Mouse (Mus musculus) T-helper 17 cell (primary cell): ENCODE results near the gene M1ap.

Source experiments
- in situ Hi-C, 2 experiments: fragments of 300-600 bp; cut with MboI, MseI; formaldehyde crosslinking; loops; 1 replicate in 1 of 2; 2 replicates in 1 of 2; pipeline ENCODE4 v1.15.1; 2025; ENCODE audit warnings: high pct_unique_total_duplicates in 2 of 2

Gene M1ap

DNA sequence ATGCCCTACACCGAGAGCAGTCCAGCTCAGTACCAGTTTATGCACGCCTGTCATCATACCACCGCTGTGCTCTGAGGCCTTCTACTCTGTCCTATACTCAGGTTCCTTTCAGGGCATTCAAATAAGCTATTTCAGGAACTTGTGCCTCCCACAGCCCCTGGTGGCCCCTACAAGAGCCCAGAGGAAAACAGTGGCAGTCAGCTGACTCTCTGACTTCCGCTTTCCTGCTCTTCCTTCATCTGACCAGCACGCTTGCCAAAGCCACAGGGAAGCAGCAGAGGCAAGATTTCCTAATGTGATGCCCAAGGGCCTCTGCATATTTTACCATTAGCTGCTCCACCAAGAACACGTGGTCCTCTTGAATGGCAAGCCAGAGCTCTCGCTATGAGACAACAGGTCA lies 58.2 kb downstream of the M1ap start:
- in situ Hi-C loops: loop anchor here (5.0 to 10.0 kb wide), 3 partner anchors 50 to 157 kb away; partner anchors contain the start of genes Aup1 (in 1 of the 2), Dqx1 (in 1 of the 2) and Htra2 (in 1 of the 2)

DNA sequence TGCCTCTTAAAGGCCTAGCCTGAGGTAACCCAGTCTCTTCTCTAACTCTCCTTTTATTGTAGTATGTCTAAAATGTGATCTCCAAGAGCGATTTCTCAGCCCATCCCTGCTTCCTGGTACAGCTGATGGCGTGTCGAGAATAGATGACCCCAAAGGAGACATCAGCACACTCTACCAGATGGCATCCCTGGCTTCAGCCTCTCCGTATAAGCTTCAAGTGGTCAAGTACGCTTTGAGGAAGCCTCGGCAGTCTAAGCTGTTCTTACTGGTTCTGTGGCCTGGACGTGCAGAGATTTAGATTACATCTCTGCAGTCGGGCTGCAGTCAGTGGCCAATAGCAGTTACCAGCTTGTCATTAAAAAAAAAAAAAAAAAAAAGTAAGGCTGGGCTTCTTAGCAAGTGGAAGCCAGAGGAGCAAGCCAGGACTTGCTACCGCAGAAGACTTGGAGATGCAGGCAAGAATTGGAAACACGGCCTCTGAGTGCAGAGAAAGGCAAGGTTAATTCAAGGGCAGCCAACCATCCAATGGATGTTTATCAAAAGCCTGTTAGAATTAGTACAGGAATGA lies 58.8 kb downstream of the M1ap start:
- in situ Hi-C loops: loop anchor here in 1 of 2 experiments (5.0 to 10.0 kb wide), 2 partner anchors 49 to 157 kb away; partner anchors contain the start of genes Aup1, Dqx1 and Htra2

DNA sequence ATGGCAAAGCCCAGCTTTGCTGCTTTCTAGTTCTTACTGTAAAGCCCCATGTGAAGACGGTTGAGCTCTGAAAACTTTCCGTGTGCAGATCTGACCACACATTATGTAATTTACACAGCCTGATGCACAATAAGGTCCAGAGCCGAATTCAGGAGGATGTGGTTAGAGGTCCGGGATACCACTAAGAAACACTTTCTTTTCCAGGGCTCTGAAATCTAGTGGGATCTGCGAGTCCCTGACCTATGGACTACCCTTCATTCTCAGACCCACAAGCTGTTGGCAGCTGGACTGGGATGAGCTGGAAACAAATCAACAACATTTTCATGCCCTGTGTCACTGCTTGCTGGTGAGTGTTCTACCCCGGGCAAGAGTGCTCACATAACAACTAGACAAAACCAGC lies 59.4 kb downstream of the M1ap start:
- in situ Hi-C loops: loop anchor here in 1 of 2 experiments (5.0 to 10.0 kb wide), 2 partner anchors 49 to 156 kb away; partner anchors contain the start of genes Aup1, Dqx1 and Htra2

DNA sequence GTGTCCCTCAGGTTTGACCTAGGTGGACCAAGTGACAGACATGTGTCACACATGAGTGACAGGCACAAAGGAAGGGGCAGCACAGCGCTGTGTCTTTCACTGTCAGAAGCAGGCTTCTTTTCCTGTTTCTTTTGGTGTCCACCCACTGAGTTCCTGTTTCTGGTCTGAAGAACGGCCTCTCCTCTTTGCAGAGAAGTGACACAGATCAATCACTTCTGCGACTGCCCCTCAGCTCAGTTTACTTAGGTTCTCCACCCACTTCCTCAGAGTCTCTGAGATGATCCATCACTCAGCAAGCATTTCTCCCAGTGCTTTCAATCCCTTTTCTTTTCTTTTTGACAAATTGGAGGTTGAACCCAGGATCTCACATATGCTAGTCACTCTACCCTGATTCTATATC lies 62.0 kb downstream of the M1ap start:
- in situ Hi-C loops: loop anchor here in 1 of 2 experiments (5.0 to 10.0 kb wide), 2 partner anchors 46 to 154 kb away; partner anchors contain the start of genes Aup1, Dqx1 and Htra2

DNA sequence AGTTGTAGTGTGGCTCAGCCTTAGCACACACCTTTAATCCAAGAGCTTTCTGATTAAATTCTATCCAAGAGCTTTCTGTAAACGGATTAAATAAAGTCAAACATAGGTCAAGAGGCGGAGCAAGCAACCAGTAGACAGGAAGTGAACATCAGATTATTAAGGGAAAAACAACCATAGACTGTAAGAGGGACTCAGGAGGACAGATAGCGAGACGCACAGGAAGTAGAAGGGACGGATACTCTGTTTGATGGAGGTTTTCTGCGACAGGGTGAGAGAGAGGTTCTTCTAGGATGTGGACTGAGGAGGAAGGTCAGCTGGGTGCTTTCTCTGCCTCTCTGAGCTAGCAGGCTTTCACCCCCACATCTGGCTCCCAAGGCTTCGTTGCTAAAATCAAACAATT lies 63.3 kb downstream of the M1ap start:
- in situ Hi-C loops: no loop called here

DNA sequence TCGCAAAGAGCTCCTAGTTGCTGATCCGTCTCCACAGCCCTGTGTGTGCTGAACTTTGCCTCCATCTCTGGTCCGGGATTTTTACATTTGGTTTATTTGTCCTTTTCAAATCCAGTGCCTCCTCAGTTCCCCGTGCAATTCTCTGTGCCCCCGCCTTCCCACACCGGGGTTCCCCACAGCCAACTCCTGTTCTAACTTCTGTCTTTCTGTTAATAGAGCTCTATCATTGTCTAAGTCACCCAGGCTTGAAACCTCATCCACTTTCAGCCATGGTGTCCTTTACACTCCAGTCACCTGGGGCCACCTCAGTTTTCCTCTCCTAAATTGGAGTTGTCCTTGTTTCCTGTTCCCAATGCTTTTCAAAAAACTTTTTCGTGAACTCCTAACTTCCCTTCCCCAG lies 64.6 kb downstream of the M1ap start:
- in situ Hi-C loops: no loop called here

DNA sequence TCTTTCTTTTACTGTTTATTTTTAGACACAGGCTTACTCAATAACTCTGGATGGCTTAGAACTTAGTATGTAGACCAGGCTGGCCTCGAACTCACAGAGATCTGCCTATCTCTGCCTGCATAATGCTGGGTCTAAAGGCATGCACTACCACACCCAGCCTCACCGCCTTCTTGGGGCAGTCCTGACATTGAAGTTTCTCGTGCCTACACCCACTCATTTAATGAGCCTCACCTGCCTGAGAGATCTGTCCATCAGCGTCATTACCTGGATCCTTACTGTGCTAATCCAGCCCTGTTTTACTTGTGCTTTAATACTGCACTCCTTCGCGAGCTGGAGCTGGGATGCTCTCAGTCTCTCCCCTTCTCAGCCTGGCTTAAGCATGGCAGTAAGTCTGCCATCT lies 65.1 kb downstream of the M1ap start:
- in situ Hi-C loops: no loop called here

DNA sequence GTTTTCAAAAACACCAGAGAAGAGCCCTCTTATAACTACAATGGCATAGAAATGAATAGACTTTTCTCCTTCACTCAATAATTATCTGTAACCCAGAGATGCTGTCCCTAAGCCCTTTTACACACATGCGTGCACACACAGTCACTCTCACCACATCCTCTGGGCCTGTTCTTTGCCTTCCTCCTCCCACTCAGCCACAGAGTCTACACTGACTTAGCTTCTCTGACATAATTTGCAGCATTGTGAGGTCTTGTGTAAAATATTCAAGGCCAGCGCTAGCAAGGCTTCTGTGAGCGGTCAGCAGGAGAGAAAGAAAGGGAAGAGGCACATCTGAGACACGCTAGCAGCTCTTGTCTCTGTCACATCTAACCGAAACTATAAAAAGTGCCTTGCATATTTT lies 66.7 kb downstream of the M1ap start:
- in situ Hi-C loops: no loop called here

DNA sequence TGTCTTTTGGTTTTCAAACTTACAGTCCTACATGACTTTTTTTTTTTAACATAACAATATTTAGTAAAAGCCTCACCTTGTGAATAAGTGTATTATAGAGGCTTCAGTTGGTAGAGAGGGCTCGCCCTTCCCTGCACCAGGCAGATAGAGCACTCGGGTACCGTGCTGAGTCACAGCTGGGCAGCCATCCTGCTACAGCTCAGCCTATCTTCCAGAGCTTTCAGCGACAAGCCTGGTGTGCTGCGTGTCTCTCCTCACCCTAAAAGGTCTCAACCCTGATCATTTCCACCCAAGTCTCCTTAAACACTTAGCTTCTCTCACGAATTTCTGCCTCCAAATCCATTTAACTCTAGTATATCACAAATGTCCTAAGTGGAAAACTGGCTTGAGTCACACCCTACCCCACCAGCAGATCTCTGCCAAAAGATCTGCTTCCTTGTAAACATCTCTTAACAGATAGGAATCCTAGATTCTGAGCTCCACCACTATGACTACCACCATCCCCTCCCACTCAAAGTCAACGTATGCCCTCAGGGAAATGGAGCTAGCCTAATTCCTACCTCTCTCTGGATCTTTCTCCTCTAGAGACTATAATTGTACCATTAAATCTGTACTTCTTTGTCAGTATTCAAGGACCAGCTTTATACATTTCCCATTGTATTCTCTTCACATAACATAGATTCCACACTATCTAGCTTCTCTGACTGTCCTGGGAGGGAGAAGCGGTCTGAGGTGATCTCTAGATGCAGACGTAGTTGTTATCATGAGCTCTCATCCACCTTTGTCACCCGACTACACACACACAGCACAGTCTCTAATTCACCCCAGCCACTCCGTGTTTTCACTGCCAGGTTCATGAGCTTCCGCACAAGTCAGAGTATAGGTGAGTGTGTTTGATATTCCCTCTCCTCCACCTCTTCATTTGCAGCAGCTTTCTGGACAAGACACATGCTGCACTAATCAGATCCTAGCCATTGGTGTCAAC lies 68.1 kb downstream of the M1ap start:
- in situ Hi-C loops: no loop called here

DNA sequence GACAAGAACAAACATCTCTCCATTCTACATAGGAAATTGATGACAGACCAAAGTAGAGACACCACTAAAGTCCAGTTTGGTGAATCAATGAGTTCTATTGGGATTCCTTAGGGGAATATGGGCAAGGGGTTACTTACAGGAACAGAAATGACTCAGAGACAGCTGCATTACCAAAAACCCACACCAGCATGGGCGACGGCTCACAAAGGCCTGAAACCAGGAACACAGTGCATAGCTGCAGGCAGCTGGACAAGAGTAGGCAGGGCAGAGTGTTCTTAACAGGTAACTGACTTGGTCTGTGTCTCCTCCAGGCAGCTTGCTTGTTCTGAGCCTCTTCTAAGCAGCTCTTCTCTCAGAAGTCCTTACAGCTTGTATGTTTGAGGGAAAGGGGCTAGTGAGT lies 69.0 kb downstream of the M1ap start:
- in situ Hi-C loops: no loop called here

DNA sequence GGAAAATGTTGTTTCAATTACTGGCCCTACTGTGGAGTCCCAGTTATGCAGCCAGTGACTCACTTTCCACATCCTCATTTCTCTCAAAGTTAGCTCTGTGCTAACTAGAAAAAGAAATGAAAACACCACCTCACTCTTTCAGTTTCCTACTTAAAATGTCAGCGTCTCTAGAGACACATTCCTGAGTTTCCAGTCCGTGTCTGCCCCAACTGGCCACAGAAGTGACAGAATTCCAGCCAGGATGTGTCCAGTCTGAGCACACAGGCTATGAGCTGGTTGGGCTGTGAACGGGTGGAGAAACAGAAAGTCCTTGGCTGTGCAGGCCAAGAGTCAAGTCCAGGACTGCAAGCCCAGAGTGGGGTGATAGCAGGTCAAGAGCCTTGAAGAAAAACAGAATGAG lies 70.5 kb downstream of the M1ap start:
- in situ Hi-C loops: no loop called here

DNA sequence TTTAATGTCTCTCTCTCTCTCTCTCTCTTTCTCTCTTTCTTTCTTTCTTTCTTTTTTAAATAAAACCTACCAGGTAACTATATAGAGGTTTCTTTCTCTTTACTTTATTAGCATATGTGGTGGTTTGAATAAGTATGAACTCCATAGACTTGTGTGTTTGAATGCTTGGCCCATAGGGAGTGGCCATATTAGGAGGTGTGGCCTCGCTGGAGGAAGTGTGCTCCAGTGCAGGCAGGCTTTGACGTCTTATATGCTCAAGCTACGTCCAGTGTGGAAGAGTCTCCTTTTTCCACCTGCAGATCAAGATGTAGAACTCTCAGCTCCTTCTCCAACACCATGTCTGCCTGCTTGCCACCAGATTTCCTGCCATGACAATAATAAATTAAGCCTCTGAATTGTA lies 72.3 kb downstream of the M1ap start:
- in situ Hi-C loops: no loop called here

DNA sequence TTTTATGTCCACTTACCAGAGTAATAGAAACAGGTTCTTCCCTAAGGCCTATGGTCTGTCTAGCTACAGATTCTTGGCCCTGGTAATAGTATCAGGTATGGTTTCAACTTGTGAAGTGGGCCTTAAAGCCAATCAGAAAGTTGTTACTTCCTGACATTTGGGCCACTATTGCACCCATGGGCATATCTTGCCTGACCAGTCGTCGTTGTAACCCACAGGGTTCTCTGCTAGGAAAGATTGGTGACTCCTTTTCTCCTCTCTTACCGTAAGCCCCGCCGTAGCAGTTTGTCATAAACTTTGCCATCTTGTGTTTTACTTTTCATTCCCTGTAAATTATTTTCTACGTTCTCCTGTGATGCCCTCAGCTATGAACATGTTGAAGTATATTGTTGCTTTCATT lies 73.4 kb downstream of the M1ap start:
- in situ Hi-C loops: no loop called here

DNA sequence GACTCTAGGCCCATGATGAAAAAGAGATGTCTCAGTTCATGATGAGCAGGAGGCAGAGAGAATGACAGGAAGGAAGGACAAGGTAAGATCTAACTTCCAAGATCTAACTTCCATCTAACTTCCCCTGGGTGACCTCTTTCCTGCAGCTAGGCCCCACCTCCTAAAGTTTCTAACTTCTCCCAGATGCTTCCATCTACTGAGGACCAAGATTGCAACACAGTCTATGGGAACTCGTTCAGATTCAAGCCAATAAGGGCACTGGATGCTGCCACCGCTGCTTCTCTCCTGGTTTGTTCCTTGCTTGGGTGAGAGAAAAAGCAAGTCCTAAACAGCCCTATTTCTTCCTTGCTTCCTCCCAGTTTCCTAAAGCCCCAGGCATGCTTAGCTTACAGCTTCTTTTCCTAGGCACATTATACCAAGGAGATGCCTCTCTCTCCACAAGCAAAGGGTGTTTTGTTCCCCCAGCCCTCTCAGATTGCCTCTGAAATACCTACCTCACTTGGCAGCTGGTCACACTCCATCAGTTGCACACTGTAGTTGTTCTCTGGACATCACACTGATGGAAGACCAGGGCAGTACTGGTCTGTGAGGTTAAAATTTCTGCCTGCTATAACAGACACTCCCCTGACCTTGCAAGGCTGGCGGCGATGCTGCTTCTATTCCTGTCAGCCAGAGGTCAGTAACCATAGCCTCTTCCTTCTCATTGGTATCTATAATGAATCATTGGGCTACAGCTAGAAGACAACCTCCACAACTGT lies 74.3 kb downstream of the M1ap start:
- in situ Hi-C loops: no loop called here

DNA sequence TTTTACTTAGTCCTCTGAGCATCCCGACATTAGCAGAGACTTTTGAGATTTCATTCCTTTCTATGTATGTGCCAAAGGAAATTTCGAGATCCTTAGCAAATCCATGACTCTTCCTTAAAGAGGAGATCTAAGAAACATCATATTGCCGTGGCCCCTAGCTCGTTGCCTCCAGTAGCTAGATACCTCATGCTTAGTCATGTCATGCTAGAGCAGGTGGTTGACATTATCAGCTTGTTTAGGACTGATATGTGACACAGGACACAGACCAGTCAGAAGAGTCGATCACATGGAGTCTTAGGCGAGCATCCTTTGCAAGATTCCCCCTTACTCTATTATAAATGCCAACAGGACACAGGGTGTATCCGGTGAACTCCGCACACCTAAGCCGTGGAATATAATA lies 76.3 kb downstream of the M1ap start:
- in situ Hi-C loops: no loop called here

DNA sequence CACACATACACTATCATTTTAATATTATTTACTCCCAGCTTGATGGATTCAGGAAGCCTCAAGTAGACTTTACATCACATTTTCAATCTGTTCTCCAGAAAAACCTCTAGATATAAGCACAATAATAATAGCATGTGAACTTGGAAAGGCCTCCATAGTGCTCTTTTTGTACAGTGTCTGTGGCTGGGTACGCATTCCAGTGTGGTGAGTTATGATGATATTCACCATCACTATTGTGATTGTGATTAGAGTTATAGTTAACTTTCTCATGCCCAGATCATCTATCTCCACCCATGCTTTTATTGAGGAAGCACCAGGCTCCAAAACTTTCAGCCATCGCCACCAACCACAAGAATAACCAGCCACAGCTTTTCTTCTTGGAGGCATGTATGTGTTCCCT lies 77.1 kb downstream of the M1ap start:
- in situ Hi-C loops: no loop called here

DNA sequence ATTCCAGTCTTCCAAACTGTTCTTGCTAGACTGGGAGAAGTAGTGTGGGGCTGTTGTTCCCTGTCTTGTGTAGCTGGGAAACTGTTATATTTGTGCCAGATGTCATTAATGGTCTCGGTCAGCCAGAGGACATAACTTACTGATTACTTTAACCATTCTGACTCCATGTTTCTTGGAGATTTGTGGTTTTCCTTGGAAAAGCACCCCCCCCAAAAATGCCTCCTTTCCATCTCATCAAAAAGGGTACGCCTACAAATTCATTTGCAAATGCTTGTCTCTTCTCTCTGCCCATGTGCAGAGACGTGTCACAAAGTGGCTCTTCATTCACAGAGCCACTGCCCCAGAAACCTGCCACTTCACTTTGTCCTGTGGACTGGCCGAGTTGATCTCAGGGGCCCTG lies 77.7 kb downstream of the M1ap start:
- in situ Hi-C loops: no loop called here

DNA sequence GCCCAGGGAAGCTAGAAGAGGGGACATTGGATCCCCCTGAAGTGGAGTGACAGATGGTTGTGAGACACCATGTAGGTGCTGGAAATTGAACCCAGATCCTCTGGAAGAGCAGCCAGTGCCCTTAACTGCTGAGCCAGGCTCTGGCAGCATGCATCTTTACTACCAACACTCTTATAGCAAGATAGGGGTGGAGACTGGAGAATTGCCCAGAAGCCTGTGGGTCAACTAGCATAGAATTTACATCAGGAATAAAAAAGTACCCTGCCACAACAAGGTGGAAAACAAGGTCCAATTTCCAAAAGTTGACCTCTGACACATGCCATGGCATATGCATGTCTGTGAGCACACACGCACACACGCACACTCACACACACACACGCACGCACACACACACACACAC lies 78.5 kb downstream of the M1ap start:
- in situ Hi-C loops: no loop called here

DNA sequence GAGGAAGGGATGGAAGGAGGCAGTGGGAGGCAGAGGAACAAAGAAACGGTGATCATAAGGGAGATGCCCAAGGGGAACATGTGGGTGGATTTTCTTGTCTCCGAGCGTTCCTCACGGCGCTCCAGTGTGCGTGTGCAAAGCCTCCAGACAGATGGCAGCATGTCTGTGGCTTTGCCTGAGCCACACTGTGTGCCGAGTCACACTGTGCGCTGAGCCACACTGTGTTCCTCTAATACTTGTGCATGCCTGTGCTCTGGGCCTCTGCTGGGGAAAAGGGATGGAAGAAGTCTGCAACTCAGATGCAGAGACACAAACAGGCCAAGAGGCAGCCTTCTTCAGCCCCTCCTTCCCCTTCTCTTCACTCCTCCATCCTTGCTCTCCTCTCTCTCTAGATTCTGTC lies 80.6 kb downstream of the M1ap start:
- in situ Hi-C loops: no loop called here

DNA sequence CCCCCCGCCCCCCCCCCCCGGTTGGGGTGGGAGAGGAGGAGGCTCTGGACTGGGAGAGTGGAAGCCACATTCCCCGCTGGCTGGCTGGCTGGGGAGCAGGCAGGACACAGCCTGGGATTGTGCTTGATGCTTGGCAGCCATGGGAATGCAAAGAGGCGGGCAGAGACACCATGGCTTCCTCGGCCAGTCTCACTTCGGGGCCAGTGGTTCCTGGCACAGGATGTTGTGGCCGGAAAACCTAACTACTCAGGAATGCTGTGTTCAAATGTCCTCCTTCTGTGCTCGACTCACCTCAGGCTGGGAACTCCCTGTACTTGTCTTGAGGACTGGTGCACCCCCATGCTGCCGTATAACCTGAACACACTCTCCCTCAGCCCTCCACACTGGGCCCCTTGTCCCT lies 81.0 kb downstream of the M1ap start:
- in situ Hi-C loops: no loop called here

DNA sequence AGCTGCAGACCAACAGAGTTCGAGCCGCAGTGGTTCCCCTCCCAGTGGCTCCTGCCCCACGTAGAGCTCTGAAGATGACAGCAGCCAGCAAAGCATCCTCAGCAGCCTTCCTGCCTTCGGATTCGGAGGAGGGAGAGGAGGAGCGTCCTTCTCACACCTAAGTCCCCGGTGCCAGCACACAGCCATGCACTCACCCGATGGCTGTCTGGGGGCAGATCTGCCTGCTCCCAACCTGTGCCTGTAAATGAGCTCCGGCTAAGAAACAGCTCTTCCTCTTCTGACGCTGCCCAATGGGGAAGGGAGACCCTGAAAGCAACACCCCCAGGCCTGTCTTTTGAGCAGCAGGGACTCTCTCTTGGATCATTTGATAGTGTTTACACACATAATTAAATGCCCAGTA lies 83.1 kb downstream of the M1ap start:
- in situ Hi-C loops: no loop called here

DNA sequence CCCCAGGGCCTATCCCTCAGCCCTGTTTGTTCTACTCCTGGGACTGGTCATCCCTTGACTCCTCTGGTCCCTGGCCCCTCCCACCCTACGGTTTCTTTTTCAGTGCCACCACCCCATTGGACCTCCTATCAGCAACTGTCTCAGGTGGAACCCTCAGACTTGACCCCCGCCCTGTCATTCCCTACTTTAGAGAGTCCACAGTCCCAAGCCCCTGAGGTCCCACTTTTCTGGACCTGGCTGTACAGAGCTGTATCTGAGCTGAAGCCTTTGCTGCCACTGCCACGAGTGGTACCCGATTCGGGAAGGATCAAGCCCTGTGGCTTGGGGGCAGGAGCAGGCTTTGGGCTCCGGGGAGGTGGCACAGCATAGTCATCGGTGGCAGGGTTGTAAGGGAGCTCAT lies 84.4 kb downstream of the M1ap start:
- in situ Hi-C loops: no loop called here
